Mouse (Mus musculus) forebrain, embryonic 13.5 days (tissue): ENCODE measurements at regions not wholly inside any gene's neighbourhood (a gene's known extent, or its start where the extent isn't known, plus 50 kb on each side); places are given as distances from the start of the nearest gene placed in this dataset.

ENCODE experiments used
- ATAC-seq: fragments of 200-750 bp; cut with Nextera tagmentation; 2 replicates; pipeline ENCODE4 v1.8.0; 2017
- H3K27ac ChIP-seq: fragments of 300-500 bp; sonication (generic); 2 replicates; pipeline ENCODE4 v1.5.1; 2015; ENCODE audit warnings: inconsistent platforms, mild to moderate bottlenecking, moderate library complexity
- H3K27me3 ChIP-seq: fragments of 300-500 bp; sonication (generic); 2 replicates; pipeline ENCODE4 v1.6.1; 2015; ENCODE audit warnings: mild to moderate bottlenecking, inconsistent platforms
- H3K36me3 ChIP-seq: fragments of 300-500 bp; sonication (generic); 2 replicates; pipeline ENCODE4 v1.6.1; 2015; ENCODE audit warnings: mild to moderate bottlenecking, inconsistent platforms; ENCODE audit not compliant: poor library complexity, severe bottlenecking
- H3K4me1 ChIP-seq: fragments of 300-500 bp; sonication (generic); 2 replicates; pipeline ENCODE4 v1.6.1; 2015; ENCODE audit warnings: inconsistent platforms
- H3K4me2 ChIP-seq: fragments of 300-500 bp; sonication (generic); 2 replicates; pipeline ENCODE4 v1.6.1; 2015; ENCODE audit warnings: inconsistent platforms, mild to moderate bottlenecking, moderate library complexity
- H3K4me3 ChIP-seq: fragments of 300-500 bp; sonication (generic); 2 replicates; pipeline ENCODE4 v1.5.1; 2015; ENCODE audit warnings: mild to moderate bottlenecking, inconsistent platforms
- H3K9ac ChIP-seq: fragments of 300-500 bp; sonication (generic); 2 replicates; pipeline ENCODE4 v1.6.1; 2015; ENCODE audit warnings: mild to moderate bottlenecking, inconsistent platforms
- H3K9me3 ChIP-seq: fragments of 300-500 bp; sonication (generic); replicated peaks from 2 replicates; pipeline ENCODE4 v1.6.1; 2016; ENCODE audit warnings: inconsistent platforms
- WGBS: fragments of 180-500 bp; shearing (Covaris S2); methylation state at CpG from one replicate; pipeline ENCODE4 v1.1.7; 2015; 5-methylcytosine and 5-hydroxymethylcytosine counted together

- no peak overlapping the region for H3K9ac ChIP-seq
- no peaks in the 10 kb centered on the region for H3K36me3 ChIP-seq
- no peak for ATAC-seq
- no peak overlapping the region for H3K4me3 ChIP-seq
- no peak overlapping the region for H3K27ac ChIP-seq
- 95% methylated on average over 1 of the region's 1 CpGs for WGBS
- H3K4me1 ChIP-seq = no peaks in the 10 kb centered on the region
- no peaks in the 10 kb centered on the region for H3K27me3 ChIP-seq
- no peaks in the 10 kb centered on the region for H3K9me3 ChIP-seq
- no peak overlapping the region for H3K4me2 ChIP-seq
Measured at GRCm38 (mm10) chr15:28560035-28560434, 356.5 kb downstream of the Dnah5 start.

- Histone ChIP-seq H3K4me1 (no peaks in the 10 kb centered on the region), H3K27ac (no peak overlapping the region), H3K4me3 (no peak overlapping the region), H3K36me3 (no peaks in the 10 kb centered on the region), H3K9me3 (no peaks in the 10 kb centered on the region), H3K27me3 (no peaks in the 10 kb centered on the region), H3K9ac (no peak overlapping the region), H3K4me2 (no peak overlapping the region)
- ATAC-seq = no peak; the same call in 1 of the 2 replicates
Measured at GRCm38 (mm10) chr15:28595294-28595693, 391.7 kb downstream of the Dnah5 start.

- H3K4me1 ChIP-seq = no peaks in the 10 kb centered on the region
- ATAC-seq = no peak
- H3K4me3 ChIP-seq = no peak overlapping the region
- 65% methylated on average over 4 of the region's 4 CpGs for WGBS
- H3K4me2 ChIP-seq = no peak overlapping the region
- no peak overlapping the region for H3K9ac ChIP-seq
- no peaks in the 10 kb centered on the region for H3K27me3 ChIP-seq
- no peaks in the 10 kb centered on the region for H3K9me3 ChIP-seq
- H3K27ac ChIP-seq = no peak overlapping the region
- no peaks in the 10 kb centered on the region for H3K36me3 ChIP-seq
Measured at GRCm38 (mm10) chr15:28595725-28596124, 392.2 kb downstream of the Dnah5 start.

- H3K27ac ChIP-seq = no peak overlapping the region
- WGBS = 68% methylated on average over 5 of the region's 5 CpGs
Measured at GRCm38 (mm10) chr15:28600132-28600531, 396.6 kb downstream of the Dnah5 start.

GRCm38 (mm10) chr15:28615662-28616061, 412.1 kb downstream of the Dnah5 start:
- Histone ChIP-seq H3K27ac (no peak overlapping the region), H3K4me2 (no peak overlapping the region), H3K4me1 (no peaks in the 10 kb centered on the region), H3K36me3 (no peaks in the 10 kb centered on the region), H3K9ac (no peak overlapping the region), H3K4me3 (no peak overlapping the region), H3K9me3 (no peaks in the 10 kb centered on the region), H3K27me3 (no peaks in the 10 kb centered on the region)
- peak; percentile 19; the same call in 1 of the 2 replicates for ATAC-seq
- 84% methylated on average over 3 of the region's 3 CpGs for WGBS

More at GRCm38 (mm10) chr15:28600132-28600531, 396.6 kb downstream of the Dnah5 start:
- Histone ChIP-seq H3K4me2 (no peak overlapping the region), H3K4me1 (no peaks in the 10 kb centered on the region), H3K36me3 (no peaks in the 10 kb centered on the region), H3K9ac (no peak overlapping the region), H3K9me3 (no peaks in the 10 kb centered on the region), H3K4me3 (no peak overlapping the region), H3K27me3 (no peaks in the 10 kb centered on the region)
- ATAC-seq = no peak

- Histone ChIP-seq H3K4me1 (peaks cover 4% of the 10 kb centered on the region; the same call in 1 of the 2 replicates), H3K9me3 (no peaks in the 10 kb centered on the region), H3K27me3 (no peaks in the 10 kb centered on the region), H3K27ac (no peak overlapping the region), H3K4me2 (no peak overlapping the region), H3K4me3 (no peak overlapping the region), H3K36me3 (no peaks in the 10 kb centered on the region), H3K9ac (no peak overlapping the region)
- ATAC-seq = no peak
- WGBS = 8% methylated on average over 3 of the region's 3 CpGs
Measured at GRCm38 (mm10) chr15:28640349-28640748, 436.8 kb downstream of the Dnah5 start.

- Histone ChIP-seq H3K4me2 (no peak overlapping the region), H3K27me3 (no peaks in the 10 kb centered on the region), H3K4me1 (peaks cover 8% of the 10 kb centered on the region; the same call in 1 of the 2 replicates), H3K9ac (no peak overlapping the region), H3K27ac (no peak overlapping the region), H3K4me3 (no peak overlapping the region), H3K36me3 (no peaks in the 10 kb centered on the region), H3K9me3 (no peaks in the 10 kb centered on the region)
- 0% methylated on average over 1 of the region's 1 CpGs for WGBS
- peak; percentile 53; the same call in 1 of the 2 replicates for ATAC-seq
Measured at GRCm38 (mm10) chr15:28645122-28645521, 441.6 kb downstream of the Dnah5 start.

- H3K9me3 ChIP-seq = no peaks in the 10 kb centered on the region
- H3K4me1 ChIP-seq = no peaks in the 10 kb centered on the region
- H3K9ac ChIP-seq = no peak overlapping the region
- H3K4me2 ChIP-seq = no peak overlapping the region
- H3K27ac ChIP-seq = no peak overlapping the region
- H3K36me3 ChIP-seq = no peaks in the 10 kb centered on the region
- WGBS = 60% methylated on average over 3 of the region's 3 CpGs
- no peak overlapping the region for H3K4me3 ChIP-seq
- ATAC-seq = no peak
- H3K27me3 ChIP-seq = no peaks in the 10 kb centered on the region
Measured at GRCm38 (mm10) chr15:28653996-28654395, 450.4 kb downstream of the Dnah5 start.

GRCm38 (mm10) chr15:28663847-28664602, 460.5 kb downstream of the Dnah5 start:
- H3K4me3 ChIP-seq = no peak overlapping the region
- no peaks in the 10 kb centered on the region for H3K36me3 ChIP-seq
- no peak overlapping the region for H3K27ac ChIP-seq
- H3K9me3 ChIP-seq = no peaks in the 10 kb centered on the region
- no peak overlapping the region for H3K4me2 ChIP-seq
- H3K4me1 ChIP-seq = no peaks in the 10 kb centered on the region
- no peaks in the 10 kb centered on the region for H3K27me3 ChIP-seq
- ATAC-seq = peak; percentile 59
- H3K9ac ChIP-seq = no peak overlapping the region
- 82% methylated on average over 6 of the region's 6 CpGs for WGBS
